Mouse (Mus musculus): Measurements from ENCODE around the gene Pdlim4.

- TF ChIP-seq CTCF (IDR thresholded peaks at IDR 0.05; ENCODE audit: extremely low read depth, insufficient read depth, insufficient read length, insufficient replicate concordance) = no peak
- TF ChIP-seq POLR2A (IDR thresholded peaks at IDR 0.05; ENCODE audit: low read depth, low read length) = no peak
Observed at GRCm38 (mm10) chr11:54076101-54076500, 7.3 kb upstream of the Pdlim4 start.

Data from spleen, adult 2 months (tissue).